In genomic region chr16:32332556-32333511, GRCm38 (mm10) we compare ENCODE assay signal across 8 mouse cellular contexts. TPM values are rescaled to one million over a fixed set of nuclear protein-coding genes. Genes with fewer than 3 reads are reported as not detected.
A peak's percentile ranks its signal among the peaks of the same experiment; 100 is the strongest.
DNase-seq lines count a peak whose midpoint lies in the region; ATAC-seq and TF ChIP-seq lines count a peak whose summit lies in the region.

No protein-coding gene starts in this region.

- peak; percentile 64 for DNase-seq in forebrain, embryonic 10.5 days (ENCODE audit: extremely low spot score, low spot score)
- DNase-seq in kidney, postnatal 25 days, result peak; percentile 30 to 61
- peak; percentile 65 for DNase-seq in lung, adult 2 months
- DNase-seq in thymus, adult 2 months, result peak; percentile 60

- no peak for TF ChIP-seq POLR2A in bone marrow macrophage, adult 2 months (IDR thresholded peaks at IDR 0.05; ENCODE audit: borderline replicate concordance, low read depth, low read length)
- no peak for TF ChIP-seq POLR2A in lung, adult 2 months (IDR thresholded peaks at IDR 0.05; ENCODE audit: borderline replicate concordance, extremely low read depth, low read depth, low read length)
- TF ChIP-seq POLR2A in olfactory bulb, adult 2 months (IDR thresholded peaks at IDR 0.05; ENCODE audit: insufficient read depth, low read depth, low read length), result no peak
- 0 out of 2 replicates have a peak, but pooled peaks have one; percentile 19 for TF ChIP-seq POLR2A in thymus, adult 2 months (IDR thresholded peaks at IDR 0.05; ENCODE audit: control insufficient read depth, extremely low read depth, insufficient read depth, low read length, poor library complexity)

- H3K36me3 ChIP-seq in E14TG2a.4 (ENCODE audit: insufficient read depth, low read length), result no peaks in the 10 kb centered on the region
- H3K36me3 ChIP-seq in forebrain, embryonic 10.5 days (replicated peaks), result peaks cover 10% of the 10 kb centered on the region
- no peaks in the 10 kb centered on the region for H3K36me3 ChIP-seq in heart, embryonic 16.5 days (ENCODE audit: control insufficient read depth, insufficient read depth)
- H3K36me3 ChIP-seq in thymus, adult 2 months (ENCODE audit: control insufficient read depth, insufficient read depth, low read length), result no peaks in the 10 kb centered on the region

- no peaks in the 10 kb centered on the region for H3K27me3 ChIP-seq in E14TG2a.4 (ENCODE audit: insufficient read depth, low read length)
- no peaks in the 10 kb centered on the region for H3K27me3 ChIP-seq in forebrain, embryonic 10.5 days (ENCODE audit: poor library complexity, severe bottlenecking)
- H3K27me3 ChIP-seq in heart, embryonic 16.5 days (ENCODE audit: control insufficient read depth, insufficient read depth, low read length), result no peaks in the 10 kb centered on the region
- H3K27me3 ChIP-seq in thymus, adult 2 months (ENCODE audit: control insufficient read depth, insufficient read depth, low read length), result no peaks in the 10 kb centered on the region

- ATAC-seq in heart, embryonic 16.5 days (replicated peaks; ENCODE audit: extremely low read depth, insufficient read depth, low FRiP score), result peak; percentile 65

- peaks cover 62% of the 10 kb centered on the region for H3K4me1 ChIP-seq in E14TG2a.4 (replicated peaks; ENCODE audit: low read depth, low read length)
- H3K4me1 ChIP-seq in bone marrow macrophage, adult 2 months (ENCODE audit: control insufficient read depth, insufficient read depth, low read length), result peaks cover 20% of the 10 kb centered on the region
- H3K4me1 ChIP-seq in forebrain, embryonic 10.5 days, result peaks cover 21% of the 10 kb centered on the region
- peaks cover 17% of the 10 kb centered on the region for H3K4me1 ChIP-seq in heart, embryonic 16.5 days (ENCODE audit: control insufficient read depth, insufficient read depth, low read length)
- peaks cover 2% of the 10 kb centered on the region for H3K4me1 ChIP-seq in lung, adult 2 months (ENCODE audit: control insufficient read depth, insufficient read depth, low read length)
- peaks cover 7% of the 10 kb centered on the region; the same call in 1 of the 2 replicates for H3K4me1 ChIP-seq in olfactory bulb, adult 2 months (ENCODE audit: control insufficient read depth, insufficient read depth, low read length)
- peaks cover 10% of the 10 kb centered on the region; the same call in 1 of the 2 replicates for H3K4me1 ChIP-seq in thymus, adult 2 months (replicated peaks; ENCODE audit: control insufficient read depth, insufficient read depth, low read length)

- peak overlapping the region; percentile 99 for H3K9ac ChIP-seq in heart, embryonic 16.5 days (ENCODE audit: low read length)

- peak overlapping the region; percentile 69 for H3K27ac ChIP-seq in bone marrow macrophage, adult 2 months (ENCODE audit: insufficient read depth, low read depth, low read length)
- peak overlapping the region; percentile 98 for H3K27ac ChIP-seq in forebrain, embryonic 10.5 days
- H3K27ac ChIP-seq in heart, embryonic 16.5 days (ENCODE audit: low read length), result peak overlapping the region; percentile 88
- peak overlapping the region; percentile 33; the same call in 1 of the 2 replicates for H3K27ac ChIP-seq in olfactory bulb, adult 2 months (ENCODE audit: insufficient read depth, low read depth, low read length)
- H3K27ac ChIP-seq in thymus, adult 2 months (ENCODE audit: control insufficient read depth, insufficient read depth, low read length), result peak overlapping the region; percentile 21

- no peaks in the 10 kb centered on the region for H3K9me3 ChIP-seq in E14TG2a.4 (ENCODE audit: low read length)
- no peaks in the 10 kb centered on the region for H3K9me3 ChIP-seq in forebrain, embryonic 10.5 days
- H3K9me3 ChIP-seq in heart, embryonic 16.5 days (replicated peaks; ENCODE audit: control insufficient read depth, low read length), result no peaks in the 10 kb centered on the region

- no peak for TF ChIP-seq CTCF in E14TG2a.4 (conservative IDR thresholded peaks at IDR 0.05; ENCODE audit: low read length)
- TF ChIP-seq CTCF in bone marrow macrophage, adult 2 months (IDR thresholded peaks at IDR 0.05; ENCODE audit: low read depth, low read length), result no peak
- no peak for TF ChIP-seq CTCF in lung, adult 2 months (IDR thresholded peaks at IDR 0.05; ENCODE audit: insufficient read depth, low read length)
- TF ChIP-seq CTCF in olfactory bulb, adult 2 months (IDR thresholded peaks at IDR 0.05; ENCODE audit: insufficient read depth, low read depth, low read length), result no peak
- TF ChIP-seq CTCF in thymus, adult 2 months (IDR thresholded peaks at IDR 0.05; ENCODE audit: borderline replicate concordance, control insufficient read depth, extremely low read depth, insufficient read depth, low read length, poor library complexity), result no peak

- WGBS in forebrain, embryonic 10.5 days, result under 1% methylated on average over 54 of the region's 54 CpGs
- WGBS in heart, embryonic 16.5 days, result under 1% methylated on average over 44 of the region's 54 CpGs
- WGBS in lung, adult 2 months, result under 1% methylated on average over 54 of the region's 54 CpGs
- WGBS in olfactory bulb, adult 2 months, result 1% methylated on average over 54 of the region's 54 CpGs
- WGBS in thymus, adult 2 months, result 1% methylated on average over 54 of the region's 54 CpGs

- peak overlapping the region; percentile 52 for H3K4me2 ChIP-seq in heart, embryonic 16.5 days (ENCODE audit: low read depth, low read length)

- H3K4me3 ChIP-seq in E14TG2a.4 (replicated peaks; ENCODE audit: low read length), result peak overlapping the region; percentile 97
- peak overlapping the region; percentile 99 for H3K4me3 ChIP-seq in bone marrow macrophage, adult 2 months (ENCODE audit: insufficient read depth, low read length)
- H3K4me3 ChIP-seq in forebrain, embryonic 10.5 days, result peak overlapping the region; percentile 78
- H3K4me3 ChIP-seq in heart, embryonic 16.5 days (ENCODE audit: low read length), result peak overlapping the region; percentile 80
- peak overlapping the region; percentile 100 for H3K4me3 ChIP-seq in lung, adult 2 months (replicated peaks; ENCODE audit: extremely low read depth, low read depth, low read length)
- H3K4me3 ChIP-seq in olfactory bulb, adult 2 months (ENCODE audit: insufficient read depth, low read depth, low read length), result peak overlapping the region; percentile 72
- H3K4me3 ChIP-seq in thymus, adult 2 months (ENCODE audit: control insufficient read depth, insufficient read depth, low read length), result peak overlapping the region; percentile 60

RNA-seq across cellular contexts. Expression of gene Ubxn7, which starts 0.8 kb away (rescaled TPM):
- polyA plus RNA-seq in bone marrow macrophage, adult 2 months (2012; ENCODE audit: insufficient read depth, insufficient read length, missing spikeins), result 17.9 and 19.6 TPM in 2 replicates
- polyA plus RNA-seq in forebrain, embryonic 10.5 days (2016; fragmentation: Nextera tagmentation; extraction: Ambion mirVana), result 25.0 and 25.3 TPM in 2 replicates
- 17.8 and 18.1 TPM in 2 replicates for polyA plus RNA-seq in heart, embryonic 16.5 days (2015; fragmentation: Nextera tagmentation; extraction: Ambion mirVana)
- 16.8 and 22.2 TPM in 2 replicates for polyA plus RNA-seq in lung, adult 2 months (2012; rRNA removed)
- polyA plus RNA-seq in olfactory bulb, adult 2 months (2012; ENCODE audit: insufficient read depth, insufficient read length, low replicate concordance, missing spikeins), result 56.5 TPM in 1 of 2 replicates, not detected in the other
- polyA plus RNA-seq in thymus, adult 2 months (2012; rRNA removed), result 50.1 and 60.4 TPM in 2 replicates

RNA-seq across cellular contexts. Expression of gene Rnf168, which starts 55.6 kb away (rescaled TPM):
- 10.5 and 11.2 TPM in 2 replicates for polyA plus RNA-seq in bone marrow macrophage, adult 2 months (2012; ENCODE audit: insufficient read depth, insufficient read length, missing spikeins)
- polyA plus RNA-seq in forebrain, embryonic 10.5 days (2016; fragmentation: Nextera tagmentation; extraction: Ambion mirVana), result 33.3 and 33.9 TPM in 2 replicates
- polyA plus RNA-seq in heart, embryonic 16.5 days (2015; fragmentation: Nextera tagmentation; extraction: Ambion mirVana), result 17.3 and 19.3 TPM in 2 replicates
- 8.2 and 12.0 TPM in 2 replicates for polyA plus RNA-seq in lung, adult 2 months (2012; rRNA removed)
- polyA plus RNA-seq in olfactory bulb, adult 2 months (2012; ENCODE audit: insufficient read depth, insufficient read length, low replicate concordance, missing spikeins), result not detected in 2 replicates
- 11.6 and 18.8 TPM in 2 replicates for polyA plus RNA-seq in thymus, adult 2 months (2012; rRNA removed)

Comparison
In these comparisons a context has a peak if more than half of its experiments do, and no peak if none do; other contexts are left out.
1. Peak in every context shown above with its lines: DNase-seq, ATAC-seq, H3K4me3 ChIP-seq and H3K27ac ChIP-seq.
2. H3K27ac ChIP-seq: peak in every context shown above with its lines; median percentile 98 in forebrain, embryonic 10.5 days; 88 in heart, embryonic 16.5 days; 69 in bone marrow macrophage, adult 2 months; 33 in olfactory bulb, adult 2 months; 21 in thymus, adult 2 months.